Mouse (Mus musculus): ENCODE measurements around the gene Stk11.

The Stk11 gene

GRCm38 (mm10) chr10:80097275-80097674 is 18.3 kb upstream of the Stk11 start:
- peak in 1 of 2 experiments; percentile 46 for DNase-seq

DNA sequence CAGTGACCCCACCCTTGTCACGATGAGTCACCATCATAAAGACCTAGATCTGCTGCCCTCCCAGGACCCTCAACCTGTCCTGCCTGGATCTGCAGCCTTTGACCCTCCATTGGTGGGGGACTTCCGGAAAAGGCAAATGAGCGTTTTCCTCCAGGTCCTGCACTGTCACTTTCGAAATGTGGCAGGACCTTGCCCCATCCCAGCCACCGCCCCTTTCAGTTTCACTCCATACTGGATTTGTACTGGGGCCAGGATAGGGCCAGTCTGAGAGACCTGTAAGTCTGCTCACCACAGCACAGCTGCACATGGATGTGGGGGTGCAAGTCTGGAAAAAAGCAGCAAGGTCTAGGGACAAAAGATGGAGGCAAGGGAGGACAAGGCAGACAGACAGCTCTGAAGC is 17.0 kb upstream of the Stk11 start:
- peak; percentile 50 to 53 for DNase-seq

DNA sequence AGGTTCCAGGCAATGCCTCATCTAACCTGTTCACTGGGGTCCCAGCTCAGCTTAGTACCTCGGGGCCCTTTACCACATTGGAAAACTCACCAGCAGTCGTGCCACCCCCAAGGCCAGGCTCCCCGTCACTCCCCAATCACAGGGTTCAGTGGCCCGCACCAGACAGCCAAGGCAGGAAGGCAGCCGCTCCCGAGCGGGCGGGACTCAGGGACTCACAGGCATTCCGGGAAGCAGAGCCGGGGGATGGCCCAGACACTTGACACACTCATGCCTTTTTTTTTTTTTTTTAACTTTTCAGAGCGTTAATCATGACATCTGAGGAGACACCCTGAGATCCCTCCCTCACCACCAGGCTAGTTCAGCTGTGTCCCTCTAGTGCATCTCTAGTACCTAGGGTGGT is 14.6 kb upstream of the Stk11 start:
- peak; percentile 76 for DNase-seq

- peak; percentile 89 to 95 for DNase-seq
These were observed 13.2 kb upstream of the Stk11 start for GRCm38 (mm10) chr10:80102216-80102915.

DNA sequence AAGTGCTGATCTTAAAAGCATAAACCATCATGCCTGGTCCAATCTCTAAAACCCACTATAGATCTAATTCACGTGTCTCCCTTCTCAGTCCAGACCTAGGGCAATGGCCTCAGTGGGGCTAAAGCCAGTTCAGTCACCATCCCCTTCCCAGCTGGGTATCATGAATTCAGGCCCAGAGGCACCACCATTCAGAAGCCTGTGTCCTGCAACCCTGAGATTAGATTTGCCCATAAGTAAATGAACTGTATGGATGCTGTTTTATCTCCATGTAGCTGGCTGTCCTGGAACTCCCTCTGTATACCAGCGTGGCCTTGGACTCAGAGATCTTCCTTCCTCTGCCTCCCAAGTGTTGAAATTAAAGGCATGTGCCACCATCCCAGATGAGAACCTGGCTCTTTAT is 12.6 kb upstream of the Stk11 start:
- no peak for DNase-seq

DNA sequence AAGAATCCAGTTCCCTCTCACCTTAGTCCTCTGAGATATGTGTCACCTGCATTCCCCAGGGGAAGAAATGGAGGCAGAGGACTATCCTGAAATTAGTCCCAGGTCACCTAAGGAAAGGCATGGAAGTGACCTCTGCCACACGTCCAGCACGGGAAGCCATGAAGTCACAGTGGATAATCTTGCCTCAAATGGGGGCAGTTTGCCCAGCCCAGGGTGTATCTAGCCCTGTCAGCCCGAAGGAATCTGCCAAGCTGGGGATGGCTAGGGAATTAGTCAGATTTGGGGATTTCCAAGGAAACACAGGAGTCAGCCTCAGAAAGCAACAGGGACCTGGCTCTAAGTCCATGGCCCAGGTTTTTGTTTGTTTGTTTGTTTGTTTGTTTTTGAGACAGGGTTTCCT is 11.4 kb upstream of the Stk11 start:
- no peak for DNase-seq

GRCm38 (mm10) chr10:80105460-80105859 is 10.1 kb upstream of the Stk11 start, which contains the start of gene Sbno2:
Sbno2 (minus strand) TSS chr10:80105571.
- DNase-seq, result no peak

- DNase-seq, result no peak
These were observed 9.7 kb upstream of the Stk11 start for GRCm38 (mm10) chr10:80105926-80106325.

DNA sequence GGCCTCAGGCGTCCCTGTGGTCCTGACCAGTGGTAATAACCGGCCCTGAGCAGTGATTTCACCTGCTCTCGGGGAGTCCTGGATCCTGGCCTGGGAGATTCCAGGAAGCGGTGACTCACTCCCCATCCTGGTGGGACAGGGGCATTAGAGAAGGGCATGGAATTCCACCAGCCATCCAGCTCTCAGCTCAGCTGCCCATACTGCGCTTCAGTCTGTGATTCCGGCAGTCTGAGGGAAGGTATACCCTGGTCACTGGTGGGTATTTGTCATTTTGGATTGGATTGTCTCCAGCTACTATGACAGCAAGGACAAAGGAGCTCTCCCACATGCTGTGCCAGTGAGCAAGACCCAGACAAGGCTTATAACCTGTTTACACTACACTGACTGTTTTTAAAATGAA is 7.9 kb upstream of the Stk11 start:
- DNase-seq, result no peak

- peak; percentile 96 to 98 for DNase-seq
These were observed 990 bp upstream of the Stk11 start for GRCm38 (mm10) chr10:80114341-80115284.

- DNase-seq, result no peak
These were observed 337 bp downstream of the Stk11 start for GRCm38 (mm10) chr10:80115944-80116335.

GRCm38 (mm10) chr10:80116563-80116926 is 942 bp downstream of the Stk11 start:
- DNase-seq, result no peak

DNA sequence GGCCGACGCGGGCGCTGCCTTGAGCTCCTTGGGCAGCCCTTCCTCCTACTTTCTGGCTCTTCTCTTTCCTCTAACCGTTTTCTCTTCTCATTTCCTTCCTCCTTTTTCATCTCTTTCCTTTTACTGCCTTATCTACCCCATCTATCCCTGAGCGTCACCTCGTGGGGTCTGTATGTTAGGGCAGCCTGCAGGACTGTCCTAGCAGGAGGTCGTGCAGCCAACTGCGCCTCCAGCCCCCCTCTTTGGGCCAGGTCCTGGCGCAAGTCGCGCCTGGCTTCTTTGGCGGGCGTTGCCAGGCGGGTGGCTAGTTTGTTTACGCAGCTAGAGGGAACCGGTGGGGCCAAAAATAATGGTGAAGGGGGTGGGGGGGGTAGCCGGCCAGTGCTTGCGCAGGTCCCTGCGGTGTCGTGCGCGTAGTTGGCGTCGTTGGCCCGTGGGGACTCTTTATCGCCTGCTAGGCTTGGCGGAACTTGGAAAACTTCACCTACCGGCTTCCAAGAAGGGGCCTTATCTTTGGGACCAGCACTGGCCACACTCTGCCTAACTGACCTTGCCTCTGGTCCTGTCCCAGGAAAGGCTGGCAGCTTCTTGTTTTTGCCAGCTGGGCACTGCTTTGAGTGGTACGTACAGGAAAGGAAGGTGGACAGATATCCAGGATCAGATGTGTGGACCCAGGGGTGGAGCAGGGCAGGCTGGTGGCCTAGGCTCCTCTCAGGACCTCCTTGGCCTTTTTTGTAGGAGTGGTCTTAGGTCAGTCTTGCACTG is 1.5 kb downstream of the Stk11 start:
- DNase-seq, result peak in 1 of 2 experiments; percentile 64

- DNase-seq, result no peak
These were observed 2.1 kb downstream of the Stk11 start for GRCm38 (mm10) chr10:80117736-80118135.

DNA sequence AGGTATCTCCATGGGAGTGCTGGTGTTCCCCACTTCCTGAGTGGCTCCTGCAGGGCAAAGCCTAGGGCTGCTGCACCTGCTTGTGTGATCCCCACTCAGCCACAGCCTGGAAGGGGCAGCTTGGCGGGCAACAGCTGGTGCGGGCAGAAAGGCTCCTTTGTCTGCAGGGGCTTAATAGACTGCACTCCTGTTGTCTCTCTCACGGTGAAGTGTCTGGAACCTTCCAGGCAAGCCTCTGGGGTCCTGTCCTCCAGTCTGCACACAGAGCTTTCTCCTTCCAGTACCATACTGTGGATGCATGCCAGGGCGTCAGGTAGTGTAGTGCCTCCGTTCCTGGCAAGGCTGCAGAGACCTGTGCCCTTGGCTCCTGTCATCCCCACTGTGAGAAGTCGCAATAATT is 2.9 kb downstream of the Stk11 start:
- DNase-seq, result peak in 1 of 2 experiments; percentile 28

DNA sequence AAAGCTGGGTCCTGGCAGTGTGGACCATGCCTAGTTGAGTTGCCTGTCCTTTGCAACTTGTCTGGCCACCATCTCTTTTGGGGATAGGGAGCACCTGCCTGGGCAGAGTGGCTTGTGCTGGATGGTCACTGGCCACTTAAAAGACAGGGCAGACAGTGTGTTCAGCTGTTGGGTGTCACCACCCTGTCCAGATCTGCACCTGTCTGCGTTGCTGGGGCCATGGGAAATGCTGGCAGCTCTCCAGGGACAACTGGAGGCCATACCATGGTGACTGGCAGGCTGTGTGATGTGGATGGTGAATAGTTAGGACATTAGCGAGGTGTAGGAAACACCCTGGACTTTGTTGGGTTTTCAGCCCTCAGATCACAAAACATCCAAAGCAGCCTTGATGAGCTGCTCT is 4.5 kb downstream of the Stk11 start:
- no peak for DNase-seq

DNA sequence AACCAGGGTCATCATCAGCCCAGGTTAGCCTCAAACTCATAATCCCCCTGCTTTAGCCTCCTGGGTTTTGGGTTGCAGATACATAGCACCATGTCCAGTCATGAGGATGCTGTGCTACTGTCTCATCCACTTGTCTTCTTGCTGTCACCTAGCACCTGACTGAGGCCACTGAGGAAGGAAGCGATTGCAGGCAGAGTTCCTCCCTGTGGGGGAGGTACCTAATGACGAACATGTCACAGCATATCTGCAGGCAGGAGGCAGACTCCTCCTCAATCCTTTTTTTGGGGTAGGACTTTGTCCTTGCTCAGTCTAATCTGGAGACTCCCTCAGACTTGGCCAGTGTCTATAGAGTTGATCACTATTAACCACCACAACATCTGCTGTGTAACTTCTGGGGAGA is 6.0 kb downstream of the Stk11 start:
- no peak for DNase-seq

DNA sequence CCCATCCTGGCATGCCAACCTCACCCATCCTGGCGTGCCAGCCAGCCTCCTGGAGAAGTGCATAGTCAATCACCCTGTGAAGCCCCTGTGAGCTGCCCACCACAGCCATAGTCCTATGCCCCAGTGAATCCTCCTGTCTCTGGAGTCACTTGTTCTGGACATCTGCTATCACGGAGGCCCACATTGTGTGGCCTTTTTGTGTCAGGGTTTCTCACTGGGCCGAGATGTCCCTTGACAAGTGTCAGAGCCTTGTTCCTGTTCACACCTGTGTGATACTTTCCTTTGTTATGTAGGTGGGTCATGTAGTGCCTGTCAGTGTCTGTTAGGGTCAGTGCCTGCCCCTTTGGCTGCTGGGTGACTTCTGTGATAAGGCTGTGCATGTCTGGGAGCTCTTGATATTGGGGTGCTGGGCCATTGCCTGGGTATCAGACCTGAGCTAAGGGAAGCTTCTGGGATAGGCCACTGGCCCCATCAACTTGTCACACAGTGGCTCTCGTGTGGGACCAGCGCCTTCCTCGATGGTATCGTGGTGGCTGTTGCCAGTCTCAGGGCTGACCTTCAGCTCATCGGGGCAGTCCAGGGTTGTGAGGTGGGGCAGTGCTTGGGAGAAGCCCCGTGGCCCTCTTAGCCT is 8.4 kb downstream of the Stk11 start:
- DNase-seq, result no peak

GRCm38 (mm10) chr10:80127920-80128319 is 12.3 kb downstream of the Stk11 start:
- no peak for DNase-seq

DNA sequence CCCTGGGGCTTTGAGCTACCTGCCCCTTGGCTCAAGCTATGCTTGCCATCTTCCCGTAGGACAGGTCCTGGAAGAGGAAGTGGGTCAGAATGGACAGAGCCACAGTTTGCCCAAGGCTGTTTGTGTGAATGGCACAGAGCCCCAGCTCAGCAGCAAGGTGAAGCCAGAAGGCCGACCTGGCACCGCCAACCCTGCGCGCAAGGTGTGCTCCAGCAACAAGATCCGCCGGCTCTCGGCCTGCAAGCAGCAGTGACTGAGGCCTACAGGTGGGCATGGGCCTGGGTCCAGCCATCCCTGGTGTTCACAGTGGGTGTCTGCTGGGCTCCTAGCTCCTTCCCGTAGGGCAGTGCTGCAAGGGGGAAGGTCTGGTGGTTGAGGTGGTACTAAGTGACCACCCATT is 14.2 kb downstream of the Stk11 start:
- DNase-seq, result no peak

- peak; percentile 79 to 82 for DNase-seq
These were observed 14.9 kb downstream of the Stk11 start for GRCm38 (mm10) chr10:80130403-80131031.

DNA sequence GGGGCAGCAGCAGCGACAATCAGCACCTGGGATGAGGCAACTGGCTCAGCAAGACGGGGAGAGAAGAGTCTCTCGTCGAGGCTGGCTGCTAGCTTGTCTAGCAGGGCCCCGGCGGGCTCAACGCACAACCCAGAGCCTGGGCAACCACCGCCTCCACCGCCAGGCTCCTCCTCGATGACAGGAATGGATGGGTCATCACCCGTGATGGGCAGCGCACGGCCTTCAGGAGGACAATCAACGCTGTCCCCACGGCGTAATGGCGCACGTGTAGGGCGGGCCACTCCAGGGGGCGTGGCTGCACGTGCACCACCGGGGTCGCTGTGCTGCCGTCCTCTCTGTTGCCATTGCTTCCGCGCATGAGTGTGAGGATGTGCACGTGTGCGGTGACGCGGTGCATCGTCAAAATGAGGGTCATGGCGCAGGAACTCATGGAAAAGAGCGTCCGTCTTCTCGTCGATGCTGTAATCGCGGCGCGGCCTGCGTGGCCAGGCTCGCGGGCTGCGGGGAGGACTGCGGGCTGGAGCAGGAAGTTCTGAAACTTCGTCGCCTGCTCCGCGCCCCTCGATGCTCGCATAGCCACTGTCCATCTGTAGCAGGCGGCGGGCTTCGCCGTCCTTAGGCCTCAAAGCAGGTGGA is 15.8 kb downstream of the Stk11 start:
- no peak for DNase-seq
